Mouse (Mus musculus): ENCODE results near the gene Dkkl1. TPM values are rescaled to one million over a fixed set of nuclear protein-coding genes. Genes with fewer than 3 reads are reported as not detected.
A peak's percentile ranks its signal among the peaks of the same experiment; 100 is the strongest.

Dkkl1 gene
- polyA plus RNA-seq, 1 experiment from 2014 or later = 0.91 TPM

- Histone ChIP-seq H3K9me3 (replicated peaks; ENCODE audit: control insufficient read depth, low read length) (no peaks in the 10 kb centered on the region), H3K4me1 (ENCODE audit: control insufficient read depth, insufficient read depth, low read length) (no peaks in the 10 kb centered on the region), H3K36me3 (ENCODE audit: control insufficient read depth, insufficient read depth, low read length) (no peaks in the 10 kb centered on the region), H3K9ac (ENCODE audit: low read length) (no peak overlapping the region), H3K4me3 (ENCODE audit: low read depth, low read length) (no peak overlapping the region), H3K27me3 (replicated peaks; ENCODE audit: control insufficient read depth, insufficient read depth, low read length) (0 out of 2 replicates have a peak, but pooled peaks cover 3% of the 10 kb centered on the region), H3K4me2 (ENCODE audit: low read length) (no peak overlapping the region), H3K27ac (ENCODE audit: low read depth, low read length) (no peak overlapping the region)
- DNase-seq (ENCODE audit: low spot score) (no peak), ATAC-seq (no peak)
- WGBS = 82% methylated on average over 11 of the region's 11 CpGs
Observed at GRCm38 (mm10) chr7:45198961-45199360, 13.0 kb downstream of the Dkkl1 start.

DNA sequence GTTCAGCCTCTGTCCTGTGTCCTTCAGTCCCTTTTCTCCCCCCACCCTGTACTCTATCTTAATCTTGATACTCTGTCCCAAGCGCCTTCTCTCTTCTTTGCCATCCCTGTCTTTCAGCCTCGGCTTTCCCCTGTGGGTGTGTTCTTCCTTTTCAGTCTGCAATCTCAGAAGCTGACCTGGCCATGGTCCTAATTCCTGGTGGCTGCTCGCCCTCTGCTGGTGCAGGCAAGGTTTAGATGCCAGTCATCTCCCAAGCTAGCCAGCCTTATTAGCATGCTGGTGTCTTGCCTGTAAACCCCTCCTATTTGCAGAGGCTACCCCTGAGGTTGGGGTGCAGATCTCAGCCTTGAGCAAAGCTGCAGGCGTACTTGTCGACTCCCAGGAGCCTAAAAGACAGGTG lies 13.5 kb downstream of the Dkkl1 start:
- Histone ChIP-seq H3K4me3 (ENCODE audit: low read depth, low read length) (no peak overlapping the region), H3K27ac (ENCODE audit: low read depth, low read length) (no peak overlapping the region), H3K4me2 (ENCODE audit: low read length) (no peak overlapping the region), H3K9me3 (replicated peaks; ENCODE audit: control insufficient read depth, low read length) (no peaks in the 10 kb centered on the region), H3K36me3 (ENCODE audit: control insufficient read depth, insufficient read depth, low read length) (no peaks in the 10 kb centered on the region), H3K27me3 (replicated peaks; ENCODE audit: control insufficient read depth, insufficient read depth, low read length) (0 out of 2 replicates have a peak, but pooled peaks cover 3% of the 10 kb centered on the region), H3K4me1 (ENCODE audit: control insufficient read depth, insufficient read depth, low read length) (no peaks in the 10 kb centered on the region), H3K9ac (ENCODE audit: low read length) (no peak overlapping the region)
- ATAC-seq = peak; percentile 73
- 13% methylated on average over 5 of the region's 5 CpGs for WGBS
- peak; percentile 84 for DNase-seq (ENCODE audit: low spot score)

- 71% methylated on average over 5 of the region's 5 CpGs for WGBS
- Histone ChIP-seq H3K9me3 (replicated peaks; ENCODE audit: control insufficient read depth, low read length) (no peaks in the 10 kb centered on the region), H3K4me3 (ENCODE audit: low read depth, low read length) (no peak overlapping the region), H3K4me2 (ENCODE audit: low read length) (no peak overlapping the region), H3K4me1 (ENCODE audit: control insufficient read depth, insufficient read depth, low read length) (no peaks in the 10 kb centered on the region), H3K27me3 (replicated peaks; ENCODE audit: control insufficient read depth, insufficient read depth, low read length) (no peaks in the 10 kb centered on the region), H3K27ac (ENCODE audit: low read depth, low read length) (no peak overlapping the region), H3K9ac (ENCODE audit: low read length) (no peak overlapping the region), H3K36me3 (ENCODE audit: control insufficient read depth, insufficient read depth, low read length) (no peaks in the 10 kb centered on the region)
- no peak for DNase-seq (ENCODE audit: low spot score)
- ATAC-seq = no peak
Observed at GRCm38 (mm10) chr7:45196994-45197393, 15.0 kb downstream of the Dkkl1 start.

GRCm38 (mm10) chr7:45196176-45196535 lies 15.8 kb downstream of the Dkkl1 start:
- Histone ChIP-seq H3K4me1 (ENCODE audit: control insufficient read depth, insufficient read depth, low read length) (no peaks in the 10 kb centered on the region), H3K9ac (ENCODE audit: low read length) (no peak overlapping the region), H3K4me2 (ENCODE audit: low read length) (no peak overlapping the region), H3K36me3 (ENCODE audit: control insufficient read depth, insufficient read depth, low read length) (no peaks in the 10 kb centered on the region), H3K27ac (ENCODE audit: low read depth, low read length) (no peak overlapping the region), H3K4me3 (ENCODE audit: low read depth, low read length) (no peak overlapping the region), H3K27me3 (replicated peaks; ENCODE audit: control insufficient read depth, insufficient read depth, low read length) (no peaks in the 10 kb centered on the region), H3K9me3 (replicated peaks; ENCODE audit: control insufficient read depth, low read length) (no peaks in the 10 kb centered on the region)
- DNase-seq (ENCODE audit: low spot score) (no peak), ATAC-seq (no peak)
- WGBS = 78% methylated on average over 4 of the region's 4 CpGs

DNA sequence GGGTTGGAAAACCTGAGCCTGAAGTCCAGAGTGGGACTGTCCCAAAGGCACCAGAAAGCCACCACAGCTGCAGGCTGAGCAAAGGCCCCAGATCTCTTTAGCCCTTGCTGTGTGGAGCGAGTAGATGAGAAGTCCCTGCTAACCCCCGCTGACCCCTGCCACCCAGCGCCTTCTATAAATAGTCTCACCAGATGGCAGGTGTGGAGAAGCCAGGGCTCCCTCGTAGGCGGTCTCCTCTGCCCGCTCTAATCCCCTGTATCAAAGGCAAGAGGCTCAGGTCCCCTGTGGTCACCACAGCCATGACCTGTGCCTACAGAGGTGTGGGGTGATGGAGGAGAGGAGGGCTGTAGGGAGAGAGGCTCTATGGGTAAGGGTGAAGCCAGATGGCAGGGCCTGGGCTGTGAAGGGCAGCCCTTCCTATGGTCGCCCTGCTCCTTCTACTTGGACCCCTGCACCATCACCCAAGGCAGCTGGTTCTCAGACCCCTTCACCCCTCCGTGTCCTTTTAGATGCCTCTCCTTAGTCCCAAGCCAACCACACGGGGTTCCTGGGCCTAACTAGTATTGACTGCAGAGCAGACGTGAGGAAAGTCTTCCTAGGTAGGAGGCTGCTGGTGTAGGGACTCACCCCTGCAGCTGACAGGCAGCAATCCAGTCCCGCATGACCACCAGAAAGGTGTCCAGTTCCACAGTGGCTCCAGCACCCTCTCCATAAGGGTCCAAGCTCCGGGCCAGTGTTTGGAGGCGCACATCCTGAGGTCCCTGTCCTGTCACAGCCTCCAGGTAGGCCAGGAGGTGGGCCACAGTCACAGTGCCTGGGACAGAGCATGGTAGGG lies 16.4 kb downstream of the Dkkl1 start:
- WGBS = 63% methylated on average over 13 of the region's 13 CpGs
- Histone ChIP-seq H3K4me3 (ENCODE audit: low read depth, low read length) (no peak overlapping the region), H3K9ac (ENCODE audit: low read length) (no peak overlapping the region), H3K36me3 (ENCODE audit: control insufficient read depth, insufficient read depth, low read length) (no peaks in the 10 kb centered on the region), H3K27me3 (replicated peaks; ENCODE audit: control insufficient read depth, insufficient read depth, low read length) (no peaks in the 10 kb centered on the region), H3K27ac (ENCODE audit: low read depth, low read length) (no peak overlapping the region), H3K4me1 (ENCODE audit: control insufficient read depth, insufficient read depth, low read length) (no peaks in the 10 kb centered on the region), H3K9me3 (replicated peaks; ENCODE audit: control insufficient read depth, low read length) (no peaks in the 10 kb centered on the region), H3K4me2 (ENCODE audit: low read length) (no peak overlapping the region)
- ATAC-seq = no peak
- no peak for DNase-seq (ENCODE audit: low spot score)

- DNase-seq (ENCODE audit: low spot score) (no peak), ATAC-seq (no peak)
- Histone ChIP-seq H3K9me3 (replicated peaks; ENCODE audit: control insufficient read depth, low read length) (no peaks in the 10 kb centered on the region), H3K4me2 (ENCODE audit: low read length) (no peak overlapping the region), H3K9ac (ENCODE audit: low read length) (no peak overlapping the region), H3K27me3 (replicated peaks; ENCODE audit: control insufficient read depth, insufficient read depth, low read length) (no peaks in the 10 kb centered on the region), H3K4me1 (ENCODE audit: control insufficient read depth, insufficient read depth, low read length) (no peaks in the 10 kb centered on the region), H3K4me3 (ENCODE audit: low read depth, low read length) (no peak overlapping the region), H3K27ac (ENCODE audit: low read depth, low read length) (no peak overlapping the region), H3K36me3 (ENCODE audit: control insufficient read depth, insufficient read depth, low read length) (no peaks in the 10 kb centered on the region)
- WGBS = 69% methylated on average over 17 of the region's 17 CpGs
Observed at GRCm38 (mm10) chr7:45193871-45194785, 17.8 kb downstream of the Dkkl1 start.

DNA sequence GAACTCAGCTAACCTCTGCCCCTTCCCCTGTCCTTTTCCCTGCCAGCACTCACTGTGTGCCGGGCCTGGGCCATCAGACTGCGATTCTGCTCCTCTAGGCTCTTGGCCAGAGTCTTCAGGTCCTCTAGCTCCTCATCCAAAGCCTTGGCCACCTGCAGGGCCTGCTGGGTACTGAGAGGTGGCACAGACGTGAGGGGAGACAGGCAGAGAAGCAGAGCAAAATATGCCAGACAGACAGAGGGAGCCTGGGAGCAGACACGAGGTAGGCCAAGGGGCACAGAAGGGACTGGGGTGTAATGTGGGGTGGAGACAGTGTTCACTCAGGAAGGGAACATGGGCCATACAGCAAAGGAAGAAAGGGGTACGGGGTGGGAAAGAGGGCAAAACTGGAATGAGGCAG lies 18.5 kb downstream of the Dkkl1 start:
- no peaks in the 10 kb centered on the region for H3K4me1 ChIP-seq (ENCODE audit: control insufficient read depth, insufficient read depth, low read length)
- H3K27me3 ChIP-seq (replicated peaks; ENCODE audit: control insufficient read depth, insufficient read depth, low read length) = 0 out of 2 replicates have a peak, but pooled peaks cover 3% of the 10 kb centered on the region
- 58% methylated on average over 5 of the region's 5 CpGs for WGBS
- H3K4me3 ChIP-seq (ENCODE audit: low read depth, low read length) = no peak overlapping the region
- no peak overlapping the region for H3K4me2 ChIP-seq (ENCODE audit: low read length)
- DNase-seq (ENCODE audit: low spot score) (no peak), ATAC-seq (no peak)
- H3K36me3 ChIP-seq (ENCODE audit: control insufficient read depth, insufficient read depth, low read length) = no peaks in the 10 kb centered on the region
- H3K9ac ChIP-seq (ENCODE audit: low read length) = no peak overlapping the region
- no peaks in the 10 kb centered on the region for H3K9me3 ChIP-seq (replicated peaks; ENCODE audit: control insufficient read depth, low read length)
- H3K27ac ChIP-seq (ENCODE audit: low read depth, low read length) = no peak overlapping the region

DNA sequence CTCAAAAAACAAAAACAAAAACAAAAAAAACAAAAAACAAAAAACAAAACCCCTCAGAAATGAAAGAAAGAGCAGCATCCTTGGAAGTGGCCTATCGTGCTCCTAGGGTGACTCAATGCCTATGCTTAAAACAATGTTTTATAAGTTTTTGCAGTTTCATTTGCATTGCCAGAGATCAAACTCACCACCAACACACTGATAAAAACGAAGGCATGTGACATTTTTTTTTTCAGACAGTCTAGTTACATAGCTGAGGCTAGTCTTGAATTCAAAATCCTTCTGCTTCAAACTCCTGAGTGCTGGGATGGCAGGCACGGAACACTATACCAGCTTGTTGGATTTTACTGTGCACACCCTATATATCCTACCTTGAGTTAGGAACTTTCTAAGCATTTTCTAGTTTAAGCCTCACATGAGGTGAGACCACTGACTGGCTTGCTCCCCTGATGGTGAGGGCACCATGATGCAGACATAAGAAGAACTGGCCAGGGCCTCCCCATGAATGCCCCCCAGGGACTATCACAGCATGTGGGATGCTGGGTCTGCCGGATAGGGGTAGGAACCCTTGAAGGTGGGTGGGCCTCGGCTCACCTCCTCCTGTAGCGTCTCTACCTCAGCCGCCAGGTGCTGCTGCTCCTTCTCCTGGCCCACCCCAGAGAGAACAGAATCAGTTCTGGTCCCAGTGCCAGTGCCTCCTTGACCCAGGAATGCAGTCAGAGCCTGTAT lies 19.2 kb downstream of the Dkkl1 start:
- Histone ChIP-seq H3K4me3 (ENCODE audit: low read depth, low read length) (no peak overlapping the region), H3K4me2 (ENCODE audit: low read length) (no peak overlapping the region), H3K9me3 (replicated peaks; ENCODE audit: control insufficient read depth, low read length) (no peaks in the 10 kb centered on the region), H3K27ac (ENCODE audit: low read depth, low read length) (no peak overlapping the region), H3K27me3 (replicated peaks; ENCODE audit: control insufficient read depth, insufficient read depth, low read length) (0 out of 2 replicates have a peak, but pooled peaks cover 3% of the 10 kb centered on the region), H3K9ac (ENCODE audit: low read length) (no peak overlapping the region), H3K36me3 (ENCODE audit: control insufficient read depth, insufficient read depth, low read length) (no peaks in the 10 kb centered on the region), H3K4me1 (ENCODE audit: control insufficient read depth, insufficient read depth, low read length) (no peaks in the 10 kb centered on the region)
- 79% methylated on average over 7 of the region's 7 CpGs for WGBS
- ATAC-seq = no peak
- no peak for DNase-seq (ENCODE audit: low spot score)

Measured in forebrain, embryonic 14.5 days (tissue).